Mouse (Mus musculus) heart, postnatal 25 days (tissue): ENCODE results near the gene S100a4. TPM values are rescaled to one million over a fixed set of nuclear protein-coding genes. Genes with fewer than 3 reads are reported as not detected.

ENCODE experiments used
- DNase-seq: peaks from one replicate; pipeline ENCODE4 v3.0.0; 2022; ENCODE audit warnings: low spot score
- intact Hi-C: fragments of 180-260 bp; cut with DNase I; formaldehyde crosslinking; loops from one replicate; pipeline ENCODE4 v1.15.1; 2025
- total RNA-seq, 2 experiments: library from RNA; stranded (reverse); gene quantifications; 2 replicates each; pipeline ENCODE4 v1.2.3; 2021

The S100a4 gene
- total RNA-seq, 2 experiments from 2014 or later, result 8.0 to 11.2 TPM

DNA sequence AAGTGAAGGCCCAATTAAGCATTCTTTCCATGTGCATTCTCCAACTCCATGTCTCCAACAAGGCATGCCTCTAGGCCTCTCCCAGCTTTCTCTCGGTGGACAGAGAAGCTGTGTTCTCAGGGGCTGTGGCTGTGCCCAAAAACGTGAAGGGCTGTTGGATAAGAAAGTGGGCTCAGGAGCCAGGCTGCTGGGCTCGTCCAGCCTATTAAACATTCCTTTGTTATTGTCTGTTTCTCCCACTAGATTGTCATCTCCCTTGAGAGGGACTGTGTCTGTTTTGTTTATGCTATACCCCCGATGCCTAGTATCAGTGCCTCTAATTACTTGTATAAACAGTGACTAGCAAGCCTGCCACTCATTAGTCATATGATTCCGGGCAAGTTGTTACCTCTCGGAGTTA lies 5.8 kb upstream of the S100a4 start:
- intact Hi-C loops, result no loop called here
- no peak for DNase-seq

DNA sequence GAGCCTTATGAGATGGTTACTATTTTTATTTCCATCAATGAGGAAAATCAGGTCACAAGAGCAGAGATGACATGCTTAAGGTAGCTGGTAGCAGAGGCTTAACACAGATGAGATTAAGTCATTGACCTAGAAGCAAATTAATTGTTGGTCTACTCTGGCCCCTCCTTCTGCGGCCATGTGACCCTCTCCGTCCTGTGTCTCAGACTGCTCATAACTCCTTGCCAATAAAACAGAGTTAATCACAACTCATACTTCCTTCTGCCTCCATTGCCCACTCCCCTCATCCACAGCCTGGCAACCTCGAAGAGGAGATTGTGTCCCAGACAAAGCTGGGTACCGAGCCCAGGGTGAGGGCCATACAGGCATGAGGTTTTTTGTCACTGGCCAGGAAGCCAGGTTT lies 5.4 kb upstream of the S100a4 start:
- no peak for DNase-seq
- intact Hi-C loops, result no loop called here

DNA sequence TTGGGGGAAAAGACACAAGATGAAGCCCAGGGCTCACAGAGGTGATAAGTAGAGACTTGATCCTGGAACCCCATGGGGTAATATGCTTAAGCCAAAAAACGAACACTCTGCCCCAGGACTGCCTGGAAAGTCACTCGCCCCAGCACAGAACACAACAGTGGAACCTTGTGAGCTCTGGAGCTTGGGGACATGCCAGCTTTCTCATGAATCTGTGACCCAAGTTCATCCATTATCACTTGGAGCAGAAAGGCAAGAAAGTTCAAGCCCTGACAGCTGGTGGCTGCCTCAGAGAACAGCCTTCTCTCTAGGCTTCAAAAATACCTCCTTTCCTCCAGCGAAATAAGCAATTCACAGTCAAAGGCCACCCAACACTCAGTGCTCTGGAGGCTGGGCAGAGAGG lies 4.2 kb upstream of the S100a4 start:
- intact Hi-C loops, result no loop called here
- no peak for DNase-seq

DNA sequence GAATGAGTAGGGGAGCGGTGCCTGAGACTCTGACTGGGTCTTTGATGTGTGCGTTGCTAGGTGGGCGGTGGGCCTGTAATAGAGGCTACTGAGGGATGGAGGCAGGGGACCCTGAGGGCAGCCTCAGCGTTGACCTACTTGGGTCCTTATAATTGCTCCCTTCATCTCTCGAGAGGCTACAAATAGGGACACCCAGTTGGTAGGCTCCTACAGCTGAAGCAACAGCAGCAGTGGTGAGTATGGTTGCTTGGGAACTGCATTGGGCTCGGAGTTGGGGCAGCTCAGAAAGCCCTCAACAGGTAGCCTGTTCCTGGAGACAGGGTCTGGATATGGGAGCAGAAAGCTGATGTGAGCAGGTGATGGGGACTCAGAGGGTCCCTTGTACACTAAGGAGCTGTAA lies 3.5 kb upstream of the S100a4 start:
- intact Hi-C loops, result no loop called here
- no peak for DNase-seq

DNA sequence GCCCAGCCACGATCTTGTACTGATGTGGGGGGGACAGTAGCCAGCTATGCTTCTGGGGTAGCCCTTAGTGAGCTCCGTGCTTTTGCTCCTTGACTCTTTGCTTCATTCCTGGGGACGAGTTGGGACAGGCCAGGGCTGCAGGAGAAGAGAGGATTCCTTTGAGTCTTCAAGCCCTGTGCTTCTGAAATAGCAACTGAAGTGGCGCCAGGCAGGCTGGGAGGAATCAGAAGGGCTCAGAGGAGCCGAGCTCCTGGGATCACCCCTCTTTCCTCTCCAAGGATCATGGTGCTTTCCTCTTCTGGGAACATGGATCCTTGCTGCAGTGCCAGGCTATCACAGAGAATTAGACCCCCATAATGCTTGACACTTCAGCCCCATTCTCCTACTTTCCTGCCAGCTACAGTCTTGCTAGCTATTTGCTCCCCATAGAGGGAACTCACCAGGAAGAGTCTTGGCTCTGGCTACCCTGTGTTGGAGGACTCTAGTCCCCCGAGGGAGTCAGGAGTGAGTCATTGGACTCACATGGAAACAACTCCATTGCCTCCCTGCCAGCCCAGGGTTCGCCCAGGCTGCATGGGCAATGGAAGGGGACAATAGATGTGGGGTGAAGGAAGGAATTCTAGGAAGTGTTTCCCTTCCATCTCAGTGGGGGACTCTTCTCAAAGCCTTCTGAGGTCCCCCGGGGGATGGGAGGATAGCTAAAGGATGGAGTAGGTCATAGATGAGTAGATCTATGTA lies 2.9 kb upstream of the S100a4 start:
- intact Hi-C loops, result no loop called here
- no peak for DNase-seq

DNA sequence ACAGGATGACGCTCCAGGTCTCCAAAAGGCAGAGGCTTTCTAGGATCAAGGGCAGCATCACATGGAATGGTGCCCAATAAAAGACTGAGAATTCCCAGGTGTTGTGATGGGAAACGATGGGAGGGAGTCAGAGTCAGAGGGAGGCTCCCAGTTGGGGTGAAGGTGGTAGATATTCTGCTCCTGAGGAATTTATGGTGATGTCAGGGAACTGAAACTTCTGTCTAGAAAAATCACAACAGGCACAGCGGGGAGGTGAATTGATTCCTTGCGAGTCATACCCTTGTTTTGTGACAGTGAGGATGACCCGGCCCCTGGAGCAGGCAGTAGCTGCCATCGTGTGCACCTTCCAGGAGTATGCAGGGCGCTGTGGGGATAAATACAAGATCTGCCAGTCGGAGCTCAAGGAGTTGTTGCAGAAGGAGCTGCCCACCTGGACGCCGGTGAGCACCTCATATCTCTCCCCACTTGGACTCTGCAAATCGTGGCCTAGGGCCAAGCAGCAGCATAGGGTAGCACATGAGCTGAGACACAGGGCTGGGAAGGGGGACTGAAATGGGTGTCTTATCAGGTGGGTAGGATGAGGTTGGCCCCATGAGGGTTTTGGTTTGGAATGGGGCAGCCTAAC lies 2.0 kb upstream of the S100a4 start, which contains the start of gene Gm42674:
Gm42674 (plus strand) TSS at position 419 of the 625 bp plus-strand sequence.
- intact Hi-C loops, result no loop called here
- no peak for DNase-seq

DNA sequence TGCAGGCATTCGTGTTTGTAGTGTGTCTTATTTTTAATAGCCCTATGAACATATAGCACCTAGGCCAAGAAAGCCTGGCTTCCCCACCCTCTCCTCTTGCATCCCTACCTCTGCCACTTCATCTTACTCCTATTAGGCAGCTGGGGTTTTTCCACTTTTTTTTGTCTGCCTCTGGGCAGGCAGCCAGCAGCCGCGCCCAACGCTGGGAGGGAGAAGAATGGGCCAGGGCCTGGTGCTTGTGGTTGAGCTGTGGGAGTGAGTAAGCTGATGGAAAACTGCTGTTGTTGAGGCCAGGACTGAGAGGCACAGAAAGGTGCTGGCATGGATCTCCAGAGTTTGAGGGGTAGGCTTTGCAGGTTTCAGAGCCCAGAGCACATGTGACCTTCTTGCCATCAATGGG lies 845 bp downstream of the S100a4 start:
- intact Hi-C loops, result no loop called here
- peak; percentile 86 for DNase-seq

DNA sequence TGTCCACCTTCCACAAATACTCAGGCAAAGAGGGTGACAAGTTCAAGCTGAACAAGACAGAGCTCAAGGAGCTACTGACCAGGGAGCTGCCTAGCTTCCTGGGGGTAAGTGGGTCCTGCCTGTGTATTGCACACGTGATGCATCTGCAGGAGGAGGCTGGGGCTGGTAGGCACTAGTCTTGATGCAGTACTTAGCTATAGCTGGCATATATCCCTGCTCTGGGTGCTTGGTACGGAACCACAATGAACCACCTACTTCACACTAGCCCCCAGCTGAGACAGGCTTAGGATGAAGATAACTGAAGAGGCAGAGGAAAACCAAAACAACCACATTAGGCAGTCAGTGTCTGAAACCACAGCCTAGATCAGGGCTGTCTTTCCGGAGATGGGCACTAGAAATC lies 1.5 kb downstream of the S100a4 start:
- intact Hi-C loops, result no loop called here
- DNase-seq, result no peak

DNA sequence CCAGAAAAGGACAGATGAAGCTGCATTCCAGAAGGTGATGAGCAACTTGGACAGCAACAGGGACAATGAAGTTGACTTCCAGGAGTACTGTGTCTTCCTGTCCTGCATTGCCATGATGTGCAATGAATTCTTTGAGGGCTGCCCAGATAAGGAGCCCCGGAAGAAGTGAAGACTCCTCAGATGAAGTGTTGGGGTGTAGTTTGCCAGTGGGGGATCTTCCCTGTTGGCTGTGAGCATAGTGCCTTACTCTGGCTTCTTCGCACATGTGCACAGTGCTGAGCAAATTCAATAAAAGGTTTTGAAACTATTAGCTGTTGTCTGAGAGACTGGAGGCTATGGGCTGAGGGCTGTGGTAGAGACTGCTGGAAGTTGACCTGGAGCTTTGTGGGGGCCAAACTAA lies 2.2 kb downstream of the S100a4 start:
- intact Hi-C loops, result no loop called here

DNA sequence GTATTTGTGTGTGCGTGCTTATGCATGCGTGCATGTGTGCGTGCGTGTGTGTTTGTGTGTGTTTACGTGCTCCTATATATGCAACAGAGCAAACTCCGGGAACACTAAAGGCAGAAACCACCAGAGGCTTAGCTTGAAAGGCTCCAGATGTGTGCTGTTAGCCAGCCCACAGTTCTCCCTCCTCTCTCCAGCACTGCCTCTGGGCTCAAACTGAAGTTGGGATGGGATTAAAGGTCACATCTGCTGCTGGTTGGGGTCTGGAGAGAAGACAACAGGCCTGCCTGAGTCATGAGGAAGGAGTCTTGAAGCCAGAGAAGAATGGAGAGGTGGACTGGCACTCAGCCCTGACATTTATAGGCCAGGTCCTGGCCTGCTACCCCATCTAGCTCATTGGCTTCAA lies 2.6 kb downstream of the S100a4 start:
- no peak for DNase-seq
- intact Hi-C loops, result no loop called here

More for the DNA sequence above, 2.2 kb downstream of the S100a4 start:
- no peak for DNase-seq

DNA sequence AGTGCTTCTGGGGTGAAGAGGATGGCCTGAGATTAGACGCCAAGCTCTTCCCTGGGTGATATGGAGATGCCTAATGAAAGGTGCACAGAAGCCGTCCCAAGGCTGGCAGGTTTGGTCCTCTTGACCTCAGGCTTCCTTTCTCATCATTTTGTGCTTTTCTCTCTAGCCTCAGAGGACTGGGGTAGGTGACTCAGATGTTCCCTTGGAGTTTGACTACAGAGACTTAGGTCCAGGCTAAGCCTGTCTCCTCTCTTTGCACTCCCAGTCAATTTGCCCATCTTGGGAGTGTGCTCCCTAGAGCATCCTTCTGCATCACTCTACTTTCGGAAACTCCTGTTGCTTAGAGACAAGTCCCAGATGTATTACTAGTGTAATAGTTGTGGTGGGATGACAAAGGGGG lies 3.8 kb downstream of the S100a4 start:
- intact Hi-C loops, result no loop called here
- DNase-seq, result no peak

DNA sequence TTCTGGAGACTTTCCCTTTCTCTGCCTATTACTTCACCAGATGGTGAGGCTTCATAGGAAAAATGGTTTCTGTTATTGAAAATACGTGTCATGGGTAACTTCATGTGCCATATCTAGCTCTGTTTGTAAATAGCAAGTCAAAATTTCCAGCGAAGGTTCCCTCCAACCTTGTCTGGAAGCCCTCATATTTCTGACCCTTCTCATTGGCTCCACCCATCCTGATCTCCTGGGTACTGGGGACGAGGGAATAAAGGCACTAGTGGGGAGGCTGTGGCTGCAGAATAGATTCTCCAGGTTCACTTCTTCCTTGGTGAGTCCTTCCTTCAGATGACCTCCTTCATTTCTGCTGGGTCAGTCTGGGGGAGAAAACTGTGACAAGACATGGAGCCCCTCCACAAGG lies 4.7 kb downstream of the S100a4 start, which contains the start of gene S100a5:
S100a5 (plus strand) TSS at position 301 of the 400 bp plus-strand sequence.
- DNase-seq, result no peak
- intact Hi-C loops, result no loop called here

DNA sequence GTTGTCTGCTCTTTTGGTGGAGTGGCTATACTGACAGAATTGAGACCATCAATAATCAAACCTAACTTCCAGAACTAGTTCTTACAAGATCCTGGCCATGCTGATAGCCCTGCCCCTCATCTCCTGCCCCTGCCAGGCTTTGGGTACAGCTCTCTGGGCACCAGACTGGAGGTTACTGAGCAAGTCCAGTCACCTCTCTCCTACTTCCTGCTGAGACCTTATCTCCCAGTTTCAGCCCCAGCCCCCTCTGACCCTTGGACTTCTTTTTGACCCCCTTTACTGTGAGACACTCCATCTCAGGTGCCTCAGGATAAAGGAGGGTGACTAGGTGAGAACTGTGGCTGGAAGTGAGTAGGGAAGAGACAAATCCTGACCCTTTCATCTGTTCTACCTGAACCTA lies 5.5 kb downstream of the S100a4 start:
- DNase-seq, result no peak
- intact Hi-C loops, result no loop called here

DNA sequence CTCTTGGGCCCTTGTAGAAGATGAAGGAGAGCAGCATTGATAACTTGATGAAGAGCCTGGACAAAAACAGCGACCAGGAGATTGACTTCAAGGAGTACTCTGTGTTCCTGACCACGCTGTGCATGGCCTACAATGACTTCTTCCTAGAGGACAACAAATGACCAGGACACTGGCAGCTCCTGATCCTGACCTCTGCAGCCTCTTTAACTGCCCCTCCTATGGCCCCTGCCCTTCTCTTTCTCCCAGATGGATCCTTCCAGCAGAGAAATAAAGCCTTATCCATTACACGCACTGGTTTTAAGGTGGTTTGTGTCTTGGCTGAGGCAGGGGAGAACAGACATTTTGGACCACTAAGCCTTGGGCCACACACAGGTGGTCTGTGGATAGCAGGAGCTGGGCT lies 7.9 kb downstream of the S100a4 start:
- intact Hi-C loops, result loop anchor here (5.0 to 10.0 kb wide), 2 partner anchors 99 to 197 kb away; partner anchors contain the start of genes S100a1 and S100a13
- DNase-seq, result no peak

DNA sequence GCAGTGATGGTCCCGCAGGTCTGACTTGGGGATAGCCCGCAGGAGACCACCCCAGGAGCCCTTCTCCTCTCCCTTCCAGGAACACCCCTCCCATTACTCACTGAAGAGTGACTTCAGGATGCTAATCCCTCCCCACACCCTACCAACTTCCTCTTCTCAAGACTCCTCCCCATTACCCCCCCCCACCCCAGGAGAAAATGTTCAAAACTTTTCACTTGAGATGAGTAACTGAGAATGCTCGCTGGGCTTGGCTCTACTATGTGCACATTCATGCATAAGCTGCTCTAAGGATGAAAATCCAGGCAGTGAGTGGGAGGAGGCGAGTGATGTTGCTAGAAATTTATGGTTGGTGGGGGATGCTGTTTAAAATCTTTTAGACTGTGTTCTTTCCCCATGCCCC lies 8.5 kb downstream of the S100a4 start:
- DNase-seq, result no peak
- intact Hi-C loops, result loop anchor here (5.0 to 10.0 kb wide), 2 partner anchors 100 to 197 kb away; partner anchors contain the start of genes S100a1 and S100a13

DNA sequence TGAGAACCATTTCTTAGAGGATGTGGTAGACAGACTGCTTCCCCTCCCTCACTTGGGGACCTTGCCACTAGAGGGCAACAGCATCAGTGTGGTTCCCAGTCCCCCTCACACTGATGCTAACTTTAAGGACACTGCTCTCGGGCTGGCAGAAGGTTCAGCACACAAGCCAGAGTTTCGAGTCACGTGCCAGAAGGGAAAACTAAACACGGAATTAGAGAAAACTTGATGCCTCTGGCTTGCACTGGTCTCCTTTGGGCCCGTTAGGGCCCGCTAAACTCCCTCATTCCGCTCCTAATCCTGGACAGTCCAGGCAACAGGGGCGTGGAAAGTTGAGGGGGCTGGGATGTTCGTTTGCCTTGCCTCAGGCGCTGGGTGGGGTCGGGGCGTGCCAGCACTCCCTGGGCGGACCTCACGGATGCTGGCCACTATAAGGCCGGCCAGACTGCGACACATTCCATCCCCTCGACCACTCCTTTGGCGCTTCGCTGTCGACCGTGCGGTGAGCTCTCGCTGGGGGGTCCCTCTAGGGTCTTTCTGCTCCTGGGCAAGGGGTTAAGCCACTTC lies 9.2 kb downstream of the S100a4 start, which contains the start of gene S100a6:
S100a6 (plus strand) TSS at position 155 of the 564 bp plus-strand sequence.
- intact Hi-C loops, result loop anchor here (5.0 to 10.0 kb wide), 2 partner anchors 101 to 198 kb away; partner anchors contain the start of genes S100a1 and S100a13
- peak; percentile 69 for DNase-seq

DNA sequence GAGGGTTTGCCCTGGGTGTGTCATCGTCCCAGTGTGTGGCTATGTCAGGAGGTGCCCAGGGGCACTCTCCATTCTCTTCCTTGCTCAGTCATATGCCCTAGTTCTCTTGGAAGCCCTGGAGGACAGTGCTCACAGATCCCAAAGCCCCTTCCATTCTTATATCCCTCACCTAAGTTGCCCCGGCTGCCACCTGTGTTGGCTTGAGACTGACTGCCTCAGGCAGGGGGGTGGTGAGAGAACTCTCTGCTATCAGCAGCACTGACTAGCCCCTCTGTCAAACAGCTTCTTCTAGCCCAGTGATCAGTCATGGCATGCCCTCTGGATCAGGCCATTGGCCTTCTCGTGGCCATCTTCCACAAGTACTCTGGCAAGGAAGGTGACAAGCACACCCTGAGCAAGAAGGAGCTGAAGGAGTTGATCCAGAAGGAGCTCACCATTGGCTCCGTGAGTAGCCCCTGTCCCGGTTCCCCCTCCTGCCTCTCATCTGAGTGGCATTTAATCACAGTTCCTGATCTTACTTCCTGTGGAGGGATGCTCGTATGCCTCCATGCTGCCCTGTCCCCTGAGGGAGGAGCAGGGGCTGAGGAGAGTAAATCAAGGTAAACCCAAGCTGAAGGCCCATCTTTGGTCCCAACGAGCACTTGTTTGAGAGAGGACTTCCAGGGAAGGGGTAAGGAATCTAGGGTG lies 10.0 kb downstream of the S100a4 start:
- intact Hi-C loops, result loop anchor here (5.0 to 10.0 kb wide), 2 partner anchors 101 to 199 kb away; partner anchors contain the start of genes S100a1 and S100a13
- no peak for DNase-seq

DNA sequence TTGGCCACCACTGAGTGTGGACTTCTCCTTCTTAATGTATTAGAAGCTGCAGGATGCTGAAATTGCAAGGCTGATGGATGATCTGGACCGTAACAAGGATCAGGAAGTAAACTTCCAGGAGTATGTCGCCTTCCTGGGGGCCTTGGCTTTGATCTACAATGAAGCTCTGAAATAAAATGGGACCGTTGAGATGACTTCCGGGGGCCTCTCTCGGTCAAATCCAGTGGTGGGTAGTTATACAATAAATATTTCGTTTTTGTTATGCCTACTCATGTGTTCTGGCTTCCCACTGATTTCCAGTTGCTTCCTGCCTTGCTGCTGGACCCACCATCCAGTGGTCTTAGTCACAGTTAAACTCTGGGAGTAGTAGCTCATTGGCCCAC lies 10.6 kb downstream of the S100a4 start:
- no peak for DNase-seq
- intact Hi-C loops, result loop anchor here (5.0 to 10.0 kb wide), 2 partner anchors 102 to 199 kb away; partner anchors contain the start of genes S100a1 and S100a13

DNA sequence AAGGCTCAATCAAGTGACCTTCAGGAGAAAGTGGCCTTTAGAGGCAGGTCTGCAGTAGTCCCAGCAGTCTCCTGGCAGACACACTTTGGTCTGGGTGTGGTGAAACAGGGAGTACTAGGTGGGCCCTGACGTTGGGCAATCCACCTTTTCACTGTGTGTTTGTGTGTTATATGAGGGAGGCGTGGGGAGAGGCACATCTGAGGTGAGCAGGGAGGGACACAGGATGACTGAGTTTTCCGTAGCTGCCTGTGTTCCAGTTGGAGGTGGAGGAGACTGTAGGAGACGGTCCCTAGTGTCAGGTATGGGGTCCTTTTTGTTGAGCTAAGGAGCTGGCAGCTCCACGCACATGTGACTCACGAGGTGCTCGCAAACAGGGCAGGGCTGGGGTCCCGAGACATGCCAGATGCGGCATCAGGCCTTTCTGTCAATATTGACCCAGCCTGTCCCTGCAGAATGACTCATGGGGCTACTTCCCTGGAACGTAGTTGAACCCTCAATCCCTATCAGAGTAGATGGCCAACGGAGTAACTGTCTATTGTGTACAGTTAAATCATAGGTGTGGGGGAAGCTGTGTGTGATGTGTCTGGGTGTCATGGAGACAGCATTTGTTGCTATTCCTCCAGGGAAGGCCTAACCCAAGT lies 11.2 kb downstream of the S100a4 start:
- intact Hi-C loops, result loop anchor here (1.0 to 10.0 kb wide), 5 partner anchors 29 to 200 kb away; partner anchors contain the start of genes S100a1, S100a13 and Snapin
- no peak for DNase-seq
